Comparison of ENCODE assay signal across 13 mouse cellular contexts in the genomic region with DNA sequence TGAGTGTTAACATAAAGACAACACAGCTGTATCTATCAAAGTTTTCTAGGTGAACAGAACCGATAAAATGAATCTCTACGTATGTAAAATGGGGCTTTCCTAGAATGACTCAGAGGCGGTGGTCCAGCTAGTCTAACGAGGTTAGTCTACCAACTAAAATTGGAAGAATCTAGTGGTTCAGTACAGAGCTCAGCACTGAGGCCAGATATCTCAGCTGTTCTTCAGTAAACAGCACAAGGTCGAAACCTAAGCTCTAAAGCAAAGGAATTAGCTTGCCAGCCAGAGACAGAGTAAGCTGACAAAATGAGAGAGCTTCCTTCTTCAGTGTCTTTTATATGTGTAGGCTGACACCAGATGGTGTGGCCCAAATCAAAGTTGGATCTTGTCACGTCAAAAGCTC. TPM values are rescaled to one million over a fixed set of nuclear protein-coding genes. Genes with fewer than 3 reads are reported as not detected.
DNase-seq lines count a peak whose midpoint lies in the region; ATAC-seq and TF ChIP-seq lines count a peak whose summit lies in the region.
"Had no signal": no experiment of that assay in that cellular context is flagged by ENCODE, and none has a peak within 500 bp of the region (broad histone marks: within the 10 kb centered on the region; RNA-seq: fewer than 3 reads in every experiment).

No protein-coding gene starts in this region.

- peak overlapping the region; percentile 45; the same call in 1 of the 2 replicates for H3K4me2 ChIP-seq in kidney, embryonic 14.5 days (replicated peaks; ENCODE audit: low read depth, low read length)
- H3K4me2 ChIP-seq in hindbrain, embryonic 13.5 days: peak overlapping the region; percentile 60
- peak overlapping the region; percentile 71 for H3K4me2 ChIP-seq in midbrain, embryonic 14.5 days (ENCODE audit: low read length)

- H3K9me3 ChIP-seq in kidney, embryonic 14.5 days (ENCODE audit: control insufficient read depth, low read length): peaks cover 5% of the 10 kb centered on the region
- peaks cover 14% of the 10 kb centered on the region for H3K9me3 ChIP-seq in hindbrain, embryonic 13.5 days
- H3K9me3 ChIP-seq in midbrain, embryonic 14.5 days (ENCODE audit: control insufficient read depth, low read length): peaks cover 14% of the 10 kb centered on the region

- TF ChIP-seq POLR2A in thymus, adult 2 months (IDR thresholded peaks at IDR 0.05; ENCODE audit: control insufficient read depth, extremely low read depth, insufficient read depth, low read length, poor library complexity): no peak

- no peaks in the 10 kb centered on the region for H3K36me3 ChIP-seq in kidney, embryonic 14.5 days (ENCODE audit: control insufficient read depth, insufficient read depth, low read length)
- H3K36me3 ChIP-seq in hindbrain, embryonic 13.5 days: peaks cover 15% of the 10 kb centered on the region
- H3K36me3 ChIP-seq in midbrain, embryonic 14.5 days (ENCODE audit: control insufficient read depth, insufficient read depth, low read length): no peaks in the 10 kb centered on the region
- no peaks in the 10 kb centered on the region for H3K36me3 ChIP-seq in thymus, adult 2 months (ENCODE audit: control insufficient read depth, insufficient read depth, low read length)

- no peak for DNase-seq in kidney, adult 18-20 months
- DNase-seq in Muller cell, postnatal 12 days (ENCODE audit: inconsistent ontology term): peak; percentile 14
- no peak for DNase-seq in midbrain, embryonic 14.5 days
- DNase-seq in thymus, adult 2 months: no peak
- no peak for DNase-seq in adipocyte (ENCODE audit: low spot score)
- DNase-seq: thymus, postnatal 36 days had no signal

- H3K4me1 ChIP-seq in kidney, embryonic 14.5 days (ENCODE audit: control insufficient read depth, insufficient read depth, low read length): peaks cover 4% of the 10 kb centered on the region; the same call in 1 of the 2 replicates
- peaks cover 24% of the 10 kb centered on the region for H3K4me1 ChIP-seq in hindbrain, embryonic 13.5 days (replicated peaks)
- peaks cover 11% of the 10 kb centered on the region; the same call in 1 of the 2 replicates for H3K4me1 ChIP-seq in midbrain, embryonic 14.5 days (ENCODE audit: control insufficient read depth, insufficient read depth, low read length)
- peaks cover 9% of the 10 kb centered on the region for H3K4me1 ChIP-seq in thymus, adult 2 months (replicated peaks; ENCODE audit: control insufficient read depth, insufficient read depth, low read length)

- H3K9ac ChIP-seq in kidney, embryonic 14.5 days (ENCODE audit: low read depth, low read length): no peak overlapping the region
- no peak overlapping the region for H3K9ac ChIP-seq in hindbrain, embryonic 13.5 days
- H3K9ac ChIP-seq in midbrain, embryonic 14.5 days (replicated peaks; ENCODE audit: low read length): peak overlapping the region; percentile 89; the same call in 1 of the 2 replicates

- no peaks in the 10 kb centered on the region for H3K27me3 ChIP-seq in kidney, embryonic 14.5 days (ENCODE audit: control insufficient read depth, insufficient read depth, low read length)
- no peaks in the 10 kb centered on the region for H3K27me3 ChIP-seq in hindbrain, embryonic 13.5 days
- no peaks in the 10 kb centered on the region for H3K27me3 ChIP-seq in midbrain, embryonic 14.5 days (ENCODE audit: control insufficient read depth, insufficient read depth, low read length)
- no peaks in the 10 kb centered on the region for H3K27me3 ChIP-seq in thymus, adult 2 months (ENCODE audit: control insufficient read depth, insufficient read depth, low read length)

- H3K4me3 ChIP-seq in kidney, embryonic 14.5 days (ENCODE audit: low read length): no peak overlapping the region
- peak overlapping the region; percentile 73 for H3K4me3 ChIP-seq in hindbrain, embryonic 13.5 days
- peak overlapping the region; percentile 76 for H3K4me3 ChIP-seq in midbrain, embryonic 14.5 days (replicated peaks; ENCODE audit: low read depth, low read length)
- H3K4me3 ChIP-seq in thymus, adult 2 months (ENCODE audit: control insufficient read depth, insufficient read depth, low read length): no peak overlapping the region

- TF ChIP-seq CTCF in thymus, adult 2 months (IDR thresholded peaks at IDR 0.05; ENCODE audit: borderline replicate concordance, control insufficient read depth, extremely low read depth, insufficient read depth, low read length, poor library complexity): no peak

- no peak overlapping the region for H3K27ac ChIP-seq in kidney, embryonic 14.5 days (ENCODE audit: low read depth, low read length)
- no peak overlapping the region for H3K27ac ChIP-seq in hindbrain, embryonic 13.5 days
- peak overlapping the region; percentile 96 for H3K27ac ChIP-seq in midbrain, embryonic 14.5 days (replicated peaks; ENCODE audit: low read depth, low read length)
- H3K27ac ChIP-seq in thymus, adult 2 months (ENCODE audit: control insufficient read depth, insufficient read depth, low read length): no peak overlapping the region

- no peak for ATAC-seq in kidney, embryonic 14.5 days (ENCODE audit: low FRiP score, low TSS enrichment)
- no peak for ATAC-seq in hindbrain, embryonic 13.5 days (ENCODE audit: low FRiP score)
- ATAC-seq in midbrain, embryonic 14.5 days (ENCODE audit: low FRiP score, low TSS enrichment): no peak
- no peak for ATAC-seq in megakaryocyte progenitor cell, adult 5-6 weeks (replicated peaks; ENCODE audit: poor library complexity)

- WGBS in kidney, embryonic 14.5 days: 80% methylated on average over 6 of the region's 6 CpGs
- WGBS in hindbrain, embryonic 13.5 days: 89% methylated on average over 6 of the region's 6 CpGs
- 83% methylated on average over 6 of the region's 6 CpGs for WGBS in midbrain, embryonic 14.5 days
- 88% methylated on average over 6 of the region's 6 CpGs for WGBS in thymus, adult 2 months

RNA-seq across cellular contexts. Expression of a gene that starts 57.2 kb away (rescaled TPM):
- polyA plus RNA-seq in kidney, embryonic 14.5 days (2014; fragmentation: Nextera tagmentation; extraction: Ambion mirVana): not detected in 2 replicates
- 0.08 TPM in 1 of 2 replicates, not detected in the other for polyA plus RNA-seq in hindbrain, embryonic 13.5 days (2015; fragmentation: Nextera tagmentation; extraction: Ambion mirVana)
- polyA plus RNA-seq in midbrain, embryonic 14.5 days (2014; fragmentation: Nextera tagmentation; extraction: Ambion mirVana): 0.09 TPM in 1 of 2 replicates, not detected in the other
- total RNA-seq in megakaryocyte progenitor cell, adult 5-6 weeks (2015): not detected in 2 replicates
- not detected in 2 replicates for total RNA-seq in megakaryocyte progenitor cell, adult 5-6 weeks (2017)
- not detected in 2 replicates for polyA plus RNA-seq in thymus, adult 2 months (2012; rRNA removed)
- total RNA-seq: adrenal gland, postnatal 25 days; left cerebral cortex, adult 18-20 months; MEL had no signal
- polyA plus RNA-seq: neural tube, embryonic 11.5 days had no signal

Comparison
In these comparisons a context has a peak if more than half of its experiments do, and no peak if none do; other contexts are left out.
1. H3K4me3 ChIP-seq: peak in hindbrain, embryonic 13.5 days (single experiment) and midbrain, embryonic 14.5 days (single experiment); none in kidney, embryonic 14.5 days (single experiment) and thymus, adult 2 months (single experiment).
2. Peak in every context shown above with its lines, with median percentiles within 50 percentile points of each other: H3K4me2 ChIP-seq.